Mouse (Mus musculus): ENCODE results near the gene Fbxo48. TPM values are rescaled to one million over a fixed set of nuclear protein-coding genes. Genes with fewer than 3 reads are reported as not detected.

Fbxo48 gene
- polyA plus RNA-seq, 1 experiment: 0.84 TPM

- TF ChIP-seq GATA1 (IDR thresholded peaks at IDR 0.05; ENCODE audit: low read length): no peak
Measured at GRCm38 (mm10) chr11:16996818-16997217, 45.6 kb downstream of the Fbxo48 start.

- no peak for TF ChIP-seq GATA1 (IDR thresholded peaks at IDR 0.05; ENCODE audit: low read length)
Measured at GRCm38 (mm10) chr11:16997465-16997864, 46.3 kb downstream of the Fbxo48 start.

GRCm38 (mm10) chr11:16999387-16999786 is 48.2 kb downstream of the Fbxo48 start:
- TF ChIP-seq GATA1 (IDR thresholded peaks at IDR 0.05; ENCODE audit: low read length): no peak

- TF ChIP-seq GATA1 (IDR thresholded peaks at IDR 0.05; ENCODE audit: low read length): no peak
Measured at GRCm38 (mm10) chr11:16999933-17000332, 48.8 kb downstream of the Fbxo48 start.

- no peak for TF ChIP-seq GATA1 (IDR thresholded peaks at IDR 0.05; ENCODE audit: low read length)
Measured at GRCm38 (mm10) chr11:17000353-17001334, 49.5 kb downstream of the Fbxo48 start.

- TF ChIP-seq GATA1 (IDR thresholded peaks at IDR 0.05; ENCODE audit: low read length): no peak
Measured at GRCm38 (mm10) chr11:17002739-17003373, 51.7 kb downstream of the Fbxo48 start.

GRCm38 (mm10) chr11:17003757-17004156 is 52.6 kb downstream of the Fbxo48 start:
- TF ChIP-seq GATA1 (IDR thresholded peaks at IDR 0.05; ENCODE audit: low read length): no peak

Other genes with a start within 250 kb of the Fbxo48 start
- gene Egfr, start 199.2 kb upstream of the Fbxo48 start, polyA plus RNA-seq (2012): not detected in 2 replicates
- not detected in 2 replicates for gene Cnrip1, start 100.2 kb downstream of the Fbxo48 start, polyA plus RNA-seq (2012)
- gene Plek, start 101.0 kb downstream of the Fbxo48 start, polyA plus RNA-seq (2012): 1.0 and 1.4 TPM in 2 replicates
- 28.6 and 43.0 TPM in 2 replicates for gene Ppp3r1, start 207.9 kb downstream of the Fbxo48 start, polyA plus RNA-seq (2012)
- gene Wdr92, start 230.7 kb downstream of the Fbxo48 start, polyA plus RNA-seq (2012): 1.3 and 5.3 TPM in 2 replicates